ENCODE assay signal across 9 mouse cellular contexts in genomic region chr1:195232658-195233057, GRCm38 (mm10). TPM values are rescaled to one million over a fixed set of nuclear protein-coding genes. Genes with fewer than 3 reads are reported as not detected.
DNase-seq lines count a peak whose midpoint lies in the region; ATAC-seq and TF ChIP-seq lines count a peak whose summit lies in the region.
"Had no signal": no experiment of that assay in that cellular context is flagged by ENCODE, and none has a peak within 500 bp of the region (broad histone marks: within the 10 kb centered on the region; RNA-seq: fewer than 3 reads in every experiment).

No protein-coding gene starts in this region.

- H3K27ac ChIP-seq in MEL (ENCODE audit: control insufficient read depth, low read depth, low read length), result no peak overlapping the region
- no peak overlapping the region for H3K27ac ChIP-seq in liver, adult 2 months (replicated peaks; ENCODE audit: insufficient read depth, low read depth, low read length)

- no peaks in the 10 kb centered on the region for H3K79me2 ChIP-seq in MEL (ENCODE audit: control insufficient read depth, insufficient read depth, low read length, poor library complexity)
- H3K79me2 ChIP-seq in liver, adult 2 months (ENCODE audit: control insufficient read depth, insufficient read depth, low read length), result no peaks in the 10 kb centered on the region

- DNase-seq in B cell, adult 2 months, result peak; percentile 73 to 78
- DNase-seq in MEL (ENCODE audit: low read depth, low spot score), result peak; percentile 87
- DNase-seq in cerebellum, adult 9-10 months, result peak; percentile 52
- peak; percentile 34 to 63 for DNase-seq in kidney, adult 8-10 months
- DNase-seq in liver, adult 2 months (ENCODE audit: extremely low read depth, low read depth, low spot score), result peak; percentile 68
- peak; percentile 69 for DNase-seq in naive thymus-derived CD4-positive, alpha-beta T cell, adult 2 months (ENCODE audit: low read depth)
- peak; percentile 28 for DNase-seq in thymus, postnatal 25 days

- peaks cover 0 to 3% of the 10 kb centered on the region in 2 experiments; a peak in 1 of 4 replicates for H3K4me1 ChIP-seq in MEL (ENCODE audit: control insufficient read depth in 1 of 2, insufficient read depth in 2 of 2, low read length in 2 of 2)
- peaks cover 6% of the 10 kb centered on the region; the same call in 1 of the 2 replicates for H3K4me1 ChIP-seq in liver, adult 2 months (ENCODE audit: control insufficient read depth, insufficient read depth, low read length)

- no peak overlapping the region for H3K9ac ChIP-seq in MEL (ENCODE audit: control insufficient read depth, low read depth, low read length, poor library complexity, severe bottlenecking)
- no peak overlapping the region for H3K9ac ChIP-seq in liver, adult 2 months (ENCODE audit: low read depth, low read length)

- peaks cover 0 to 4% of the 10 kb centered on the region in 2 experiments; a peak in 1 of 4 replicates for H3K36me3 ChIP-seq in MEL (ENCODE audit: control insufficient read depth in 1 of 2, insufficient read depth in 2 of 2, low read length in 2 of 2)
- no peaks in the 10 kb centered on the region for H3K36me3 ChIP-seq in liver, adult 2 months (ENCODE audit: control insufficient read depth, insufficient read depth, low read length)

- H3K4me3 ChIP-seq in MEL (ENCODE audit: control insufficient read depth in 1 of 2, insufficient read depth in 1 of 2, low read depth in 2 of 2, low read length in 2 of 2), result no peak overlapping the region
- no peak overlapping the region for H3K4me3 ChIP-seq in liver, adult 2 months (ENCODE audit: insufficient read depth, low read depth, low read length)

- ATAC-seq in frontal cortex, adult (ENCODE audit: low TSS enrichment), result peak; percentile 95

- peak; percentile 46 to 88 (median 85) for TF ChIP-seq CTCF in MEL (IDR thresholded peaks at IDR 0.05 in 2 of 3, conservative IDR thresholded peaks at IDR 0.05 in 1 of 3; ENCODE audit: control insufficient read depth in 1 of 3, insufficient read depth in 1 of 3, low read depth in 2 of 3, low read length in 3 of 3, poor library complexity in 1 of 3, severe bottlenecking in 1 of 3)
- peak; percentile 40; the same call in 1 of the 2 replicates for TF ChIP-seq CTCF in liver, adult 2 months (IDR thresholded peaks at IDR 0.05; ENCODE audit: low read depth, low read length)

- H3K27me3 ChIP-seq in MEL (ENCODE audit: control insufficient read depth in 1 of 2, insufficient read depth in 2 of 2, low read length in 2 of 2), result peaks cover 4 to 17% of the 10 kb centered on the region in 2 experiments; a peak in 3 of 4 replicates
- H3K27me3 ChIP-seq in liver, adult 2 months (ENCODE audit: control insufficient read depth, insufficient read depth, low read length), result no peaks in the 10 kb centered on the region

- TF ChIP-seq EP300 in MEL (IDR thresholded peaks at IDR 0.05; ENCODE audit: low read depth in 1 of 2, low read length in 2 of 2), result no peak

- no peak for TF ChIP-seq POLR2A in MEL (IDR thresholded peaks at IDR 0.05; ENCODE audit: control insufficient read depth in 1 of 2, insufficient read depth in 1 of 2, low read depth in 1 of 2, low read length in 2 of 2, poor library complexity in 1 of 2)
- no peak for TF ChIP-seq POLR2A in liver, adult 2 months (IDR thresholded peaks at IDR 0.05; ENCODE audit: extremely low read depth, insufficient read depth, low read length)

- peak; percentile 89 for TF ChIP-seq RAD21 in MEL (IDR thresholded peaks at IDR 0.05; ENCODE audit: low read depth, low read length)

- no peaks in the 10 kb centered on the region for H3K9me3 ChIP-seq in MEL (replicated peaks; ENCODE audit: insufficient read depth, low read length)

TF ChIP-seq in MEL, 35 proteins besides CTCF, POLR2A, EP300 and RAD21:
- TF ChIP-seq MAFK (IDR thresholded peaks at IDR 0.05; ENCODE audit: borderline replicate concordance, low read depth, low read length) (no peak), ZC3H11A (IDR thresholded peaks at IDR 0.05; ENCODE audit: low read depth, low read length) (peak; percentile 85), SMC3 (IDR thresholded peaks at IDR 0.05; ENCODE audit: low read depth, low read length) (peak; percentile 93), TCF12 (IDR thresholded peaks at IDR 0.05; ENCODE audit: low read depth, low read length) (no peak)

RNA-seq across cellular contexts. Expression of gene Cr2, which starts 56.1 kb away (rescaled TPM):
- total RNA-seq in MEL (2012; rRNA removed), result not detected in 2 replicates
- polyA plus RNA-seq in MEL (2012; ENCODE audit: insufficient read depth in 1 of 2, insufficient read length in 2 of 2, low read depth in 1 of 2, low replicate concordance in 2 of 2, missing spikeins in 1 of 2), result under 1 TPM in 1 of 2 experiments, not detected in 1; 0.08 TPM
- 0.18 and 1.0 TPM in 2 replicates for total RNA-seq in liver, adult 2 months (2014; rRNA removed)
- polyA plus RNA-seq in liver, adult 2 months (2012; rRNA removed), result 0.04 TPM in 1 of 2 replicates, not detected in the other
- total RNA-seq: gastrocnemius, postnatal 36 days had no signal

Comparison
In these comparisons a context has a peak if more than half of its experiments do, and no peak if none do; other contexts are left out.
1. DNase-seq: peak in every context shown above with its lines; median percentile 87 in MEL; 76 in B cell, adult 2 months; 69 in naive thymus-derived CD4-positive, alpha-beta T cell, adult 2 months; 68 in liver, adult 2 months; 52 in cerebellum, adult 9-10 months; 48 in kidney, adult 8-10 months; 28 in thymus, postnatal 25 days.